Mouse (Mus musculus): ENCODE results near the gene Gm21962.
A peak's percentile ranks its signal among the peaks of the same experiment; 100 is the strongest.
"Not testable (repeated sequence)": the region's sequence is repeated elsewhere in the genome, so short reads cannot be mapped to it uniquely, and the experiment has no call there.

Gene Gm21962

DNA sequence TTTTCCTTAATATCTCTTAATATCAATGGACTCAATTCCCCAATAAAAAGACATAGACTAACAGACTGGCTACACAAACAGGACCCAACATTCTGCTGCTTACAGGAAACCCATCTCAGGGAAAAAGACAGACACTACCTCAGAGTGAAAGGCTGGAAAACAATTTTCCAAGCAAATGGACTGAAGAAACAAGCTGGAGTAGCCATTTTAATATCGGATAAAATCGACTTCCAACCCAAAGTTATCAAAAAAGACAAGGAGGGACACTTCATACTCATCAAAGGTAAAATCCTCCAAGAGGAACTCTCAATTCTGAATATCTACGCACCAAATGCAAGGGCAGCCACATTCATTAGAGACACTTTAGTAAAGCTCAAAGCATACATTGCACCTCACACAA lies at the start of gene Gm21962:
Gene Gm21962, plus strand, starts transcription at position 301 of the 400 bp plus-strand sequence.
- DNase-seq = not testable (repeated sequence)

DNA sequence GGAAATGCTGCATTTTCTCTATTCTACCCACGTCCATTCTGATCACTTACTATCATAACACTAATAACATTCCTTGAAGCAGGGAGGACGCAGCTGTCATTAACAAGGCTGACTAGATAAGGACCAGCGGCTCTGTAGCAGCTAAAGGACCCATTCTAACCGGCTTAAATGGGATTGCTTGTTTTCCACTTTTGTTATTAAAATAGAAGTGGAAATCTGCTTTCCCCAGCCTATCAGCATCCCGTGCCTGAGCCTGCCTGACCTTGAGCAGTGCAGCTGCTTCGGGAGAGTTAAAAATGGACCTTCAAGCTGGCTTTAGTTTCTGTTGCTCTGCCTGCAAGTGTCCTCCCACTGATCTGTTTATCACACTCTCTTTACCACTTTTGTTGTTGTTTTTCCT lies 49.2 kb upstream of the Gm21962 start:
- no peak for DNase-seq

DNA sequence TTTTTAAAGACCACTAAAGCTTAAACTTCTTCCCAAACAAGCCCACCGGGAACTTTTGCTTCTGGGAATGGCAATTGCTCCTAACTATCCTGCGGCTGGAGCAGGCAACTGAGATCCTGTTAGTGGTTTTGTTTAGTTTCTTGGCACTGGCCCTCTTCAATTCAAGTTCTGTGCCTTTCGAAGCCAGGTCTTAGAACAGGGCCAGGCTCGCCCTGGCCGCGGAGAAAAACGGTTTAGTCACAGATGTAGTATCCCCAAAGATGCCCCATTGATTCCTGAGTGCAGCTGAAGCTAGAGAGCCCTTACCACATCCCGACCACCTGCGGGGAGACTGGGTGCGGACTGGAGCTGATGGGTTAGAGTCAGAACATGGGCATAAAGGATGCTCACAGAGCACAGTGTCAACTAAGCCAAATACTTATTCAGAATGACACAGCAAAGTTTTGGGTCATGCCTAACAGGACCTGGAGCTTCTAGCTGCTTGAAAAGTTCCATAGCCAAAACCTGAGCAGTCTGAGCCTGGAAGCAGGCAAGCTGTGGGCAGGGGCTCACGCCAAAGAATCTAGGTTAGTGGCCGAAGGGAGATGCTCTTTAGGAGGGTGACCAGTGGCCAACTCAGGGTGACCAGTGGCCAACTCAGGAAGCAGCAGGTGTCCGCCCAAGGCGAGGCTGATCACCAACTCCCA lies 48.3 kb upstream of the Gm21962 start:
- DNase-seq = no peak

GRCm38 (mm10) chr3:137623581-137624362 lies 47.6 kb upstream of the Gm21962 start:
- peak; percentile 83 for DNase-seq

DNA sequence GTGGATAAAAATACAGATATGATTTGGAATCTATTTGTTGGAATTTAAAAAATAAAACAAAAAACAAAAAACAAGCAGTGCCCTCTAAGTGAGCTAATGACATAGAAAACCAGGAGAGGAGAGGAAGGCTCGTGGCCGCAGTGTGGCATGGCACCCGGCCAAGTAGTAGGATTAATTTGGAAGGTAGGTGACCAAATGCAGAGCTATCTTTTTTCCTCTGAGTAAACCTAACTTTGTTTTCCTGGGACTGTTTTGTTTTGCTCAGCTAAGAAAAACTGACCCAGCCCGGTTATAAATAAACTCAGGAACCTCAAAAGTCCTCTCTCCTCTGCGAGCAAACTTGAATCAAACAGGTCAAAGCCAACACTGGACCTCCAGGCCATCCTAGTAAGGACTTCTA lies 46.3 kb upstream of the Gm21962 start:
- peak; percentile 46 for DNase-seq

- no peak for DNase-seq
These were observed 37.6 kb upstream of the Gm21962 start for GRCm38 (mm10) chr3:137633726-137634125.

DNA sequence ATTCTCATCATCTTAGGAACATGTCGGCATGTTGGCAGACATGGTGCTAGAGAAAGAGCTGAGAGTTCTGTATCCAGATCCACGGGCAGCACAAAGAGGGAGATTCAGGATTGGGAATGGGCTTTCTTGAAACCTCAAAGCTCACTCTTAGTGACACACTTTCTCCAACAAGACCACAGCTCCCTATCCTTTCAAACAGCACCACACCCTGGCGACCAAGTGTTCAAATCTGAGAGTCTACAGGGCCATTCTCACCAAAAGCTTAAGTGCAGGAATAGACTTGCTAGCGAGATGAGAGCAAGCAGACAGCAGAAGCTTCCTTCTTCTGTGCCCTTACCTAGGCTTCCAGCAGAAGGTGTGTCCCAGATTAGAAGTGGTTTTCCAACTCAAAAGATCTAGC lies 34.8 kb upstream of the Gm21962 start:
- no peak for DNase-seq

GRCm38 (mm10) chr3:137641238-137641637 lies 30.1 kb upstream of the Gm21962 start:
- no peak for DNase-seq

DNA sequence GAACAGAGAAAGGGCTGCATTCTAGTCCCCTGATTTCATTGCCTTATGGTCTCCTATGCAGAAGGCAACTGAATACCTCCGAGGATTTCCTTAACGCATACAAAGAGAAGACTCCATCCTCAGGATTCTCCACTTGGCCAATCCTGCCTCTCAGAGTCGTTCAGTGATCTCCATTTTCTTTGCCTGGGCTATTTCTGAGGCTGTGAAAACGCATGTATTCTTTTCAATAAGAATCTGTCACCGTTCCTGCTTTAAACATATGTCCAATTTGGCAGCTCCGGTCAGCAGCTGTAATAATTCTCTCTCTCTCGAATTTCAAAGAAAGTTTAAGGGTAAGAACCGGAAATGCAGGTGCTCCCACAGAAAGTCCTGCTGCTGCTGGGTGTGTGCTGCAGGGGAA lies 29.2 kb upstream of the Gm21962 start:
- no peak for DNase-seq

DNA sequence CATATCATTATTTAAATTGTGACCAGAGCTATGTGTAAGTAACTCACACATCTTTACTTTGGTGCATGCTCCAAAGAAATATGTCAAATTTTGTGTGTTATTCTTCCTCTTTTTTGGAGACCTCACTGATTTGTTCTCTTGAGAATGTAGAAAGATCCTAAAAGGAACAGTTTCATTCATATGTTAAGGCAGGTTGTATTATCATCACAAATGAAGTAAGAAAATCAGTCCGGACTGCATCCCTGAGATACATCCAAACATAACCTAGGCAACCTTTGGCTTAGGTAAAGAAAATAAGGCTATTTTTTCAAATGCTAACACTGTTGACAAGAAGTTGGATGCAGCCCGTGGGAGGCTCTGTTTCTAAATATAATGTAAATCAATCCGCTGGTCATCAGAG lies 28.8 kb upstream of the Gm21962 start:
- DNase-seq = no peak

DNA sequence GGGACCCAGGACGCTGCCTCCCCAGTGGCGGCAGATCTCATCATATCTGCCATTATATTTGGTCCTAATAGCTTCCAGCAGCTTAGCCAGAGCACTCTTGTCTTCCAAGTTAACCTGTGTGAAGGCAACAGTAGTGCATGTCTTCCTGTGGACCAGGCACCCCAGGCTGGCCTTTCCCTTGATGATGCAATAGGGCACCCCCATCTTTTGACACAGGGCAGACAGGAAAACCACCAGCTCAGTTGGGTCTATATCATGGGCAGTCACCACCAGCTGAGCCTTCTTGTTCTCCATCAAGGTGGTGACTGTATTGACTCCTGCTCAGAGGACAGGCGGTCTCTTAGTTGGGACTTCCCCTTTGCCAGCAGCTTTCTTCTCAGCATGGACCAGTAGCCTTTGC lies 27.2 kb upstream of the Gm21962 start:
- no peak for DNase-seq

GRCm38 (mm10) chr3:137644947-137645346 lies 26.4 kb upstream of the Gm21962 start:
- no peak for DNase-seq

GRCm38 (mm10) chr3:137647427-137648100 lies 23.8 kb upstream of the Gm21962 start:
- DNase-seq = no peak

DNA sequence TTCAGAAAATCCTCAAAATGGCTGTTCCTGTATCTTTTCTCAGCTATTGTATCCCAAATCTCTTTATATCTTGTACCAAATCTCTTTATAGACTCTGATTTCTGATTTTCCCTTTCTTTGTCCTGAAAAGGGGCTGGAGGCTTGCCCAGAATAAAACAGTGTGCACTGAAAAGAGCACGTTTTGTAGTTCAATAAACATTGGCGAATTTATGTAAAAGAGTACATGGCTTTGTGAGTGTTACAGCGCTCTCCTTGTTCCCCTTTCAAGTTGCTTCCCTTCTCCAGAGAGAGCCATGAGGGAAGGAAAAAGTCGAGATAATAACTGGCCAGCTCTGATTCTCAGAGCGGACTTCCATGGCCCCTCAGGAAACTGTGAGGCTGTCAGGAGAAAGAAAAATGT lies 22.2 kb upstream of the Gm21962 start:
- DNase-seq = no peak

- DNase-seq = no peak
These were observed 18.5 kb upstream of the Gm21962 start for GRCm38 (mm10) chr3:137652853-137653252.

DNA sequence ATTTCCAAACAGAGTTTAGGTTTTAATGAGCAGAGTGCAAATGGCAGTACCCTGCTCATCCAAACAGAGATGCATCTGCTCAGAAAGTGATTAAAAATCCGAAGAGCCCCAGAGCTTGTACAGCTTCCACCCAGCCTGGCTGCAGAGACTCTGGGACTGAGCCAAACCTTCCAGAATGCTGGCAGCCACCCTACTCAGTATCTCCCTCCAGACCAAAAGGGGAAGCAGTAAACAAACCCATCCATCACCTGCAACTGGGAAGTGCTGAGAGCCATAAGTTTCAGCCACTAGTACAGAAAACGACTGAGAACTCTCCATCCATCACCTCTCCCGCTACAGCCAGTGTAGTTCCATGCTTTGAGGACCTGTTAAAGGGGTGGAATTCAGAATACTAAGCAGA lies 9.6 kb downstream of the Gm21962 start:
- DNase-seq = peak; percentile 80

GRCm38 (mm10) chr3:137682911-137683806 lies 11.8 kb downstream of the Gm21962 start:
- DNase-seq = no peak

GRCm38 (mm10) chr3:137683807-137684403 lies 12.6 kb downstream of the Gm21962 start:
- no peak for DNase-seq

DNA sequence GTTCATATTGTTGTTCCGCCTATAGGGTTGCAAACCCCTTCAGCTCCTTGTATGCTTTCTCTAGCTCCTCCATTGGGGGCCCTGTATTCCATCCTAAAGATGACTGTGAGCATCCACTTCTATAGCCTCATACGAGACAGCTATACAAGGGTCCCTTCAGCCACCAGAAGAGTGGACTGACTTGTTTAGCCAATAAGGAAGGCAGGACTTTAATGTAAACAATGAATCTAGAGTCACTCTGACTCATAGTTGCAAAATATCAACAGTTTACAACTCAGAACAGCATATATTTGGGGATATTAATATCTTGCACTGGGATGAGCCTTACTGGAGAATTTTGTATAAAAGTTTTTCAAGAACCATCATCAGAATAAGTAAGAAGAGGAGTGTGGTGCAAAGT lies 15.6 kb downstream of the Gm21962 start:
- no peak for DNase-seq

- peak; percentile 9 for DNase-seq
These were observed 20.2 kb downstream of the Gm21962 start for GRCm38 (mm10) chr3:137691503-137691902.

- peak; percentile 69 for DNase-seq
These were observed 44.6 kb downstream of the Gm21962 start for GRCm38 (mm10) chr3:137715946-137716345.

DNA sequence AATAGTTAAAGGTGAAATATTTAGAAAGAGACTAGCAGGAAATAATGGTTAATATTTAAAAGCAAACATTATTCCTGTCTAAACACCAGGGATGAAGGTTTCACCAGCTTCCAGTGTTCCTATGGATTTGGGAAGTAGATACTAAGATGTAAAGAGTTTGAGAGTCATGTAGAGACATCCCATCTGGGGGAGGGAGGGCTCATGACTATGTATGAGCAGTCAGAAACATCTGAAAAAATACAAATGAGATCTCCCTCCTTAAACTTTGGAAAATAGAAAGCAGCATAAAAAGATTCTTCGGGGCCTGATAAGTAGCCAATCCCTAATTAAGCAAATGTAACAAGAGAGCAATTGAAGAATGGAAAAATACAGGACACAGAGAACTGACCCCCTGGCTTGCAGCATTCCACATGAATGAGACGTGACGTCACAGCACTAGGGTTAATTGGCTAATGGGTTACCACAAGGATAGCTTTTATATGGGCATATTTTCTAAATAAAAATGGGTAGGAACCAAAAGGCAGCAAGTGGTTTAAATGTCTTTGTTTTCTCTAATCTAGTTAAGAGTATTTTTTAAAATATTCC lies 45.3 kb downstream of the Gm21962 start:
- DNase-seq = peak; percentile 55
